Mouse (Mus musculus): ENCODE results near the gene Sik1. TPM values are rescaled to one million over a fixed set of nuclear protein-coding genes. Genes with fewer than 3 reads are reported as not detected.

Sik1 gene
- polyA plus RNA-seq, 2 experiments: 19.9 to 26.9 TPM

- Histone ChIP-seq H3K9ac (ENCODE audit: low read depth, low read length, severe bottlenecking) (no peak overlapping the region), H3K27me3 (ENCODE audit: control insufficient read depth, insufficient read depth, low read length) (no peaks in the 10 kb centered on the region), H3K4me3 (replicated peaks; ENCODE audit: low read length) (no peak overlapping the region), H3K4me2 (replicated peaks; ENCODE audit: low read depth, low read length, severe bottlenecking) (no peak overlapping the region), H3K9me3 (ENCODE audit: control insufficient read depth, low read length) (no peaks in the 10 kb centered on the region), H3K36me3 (ENCODE audit: control insufficient read depth, insufficient read depth, low read length) (peaks cover 33% of the 10 kb centered on the region), H3K4me1 (ENCODE audit: control insufficient read depth, insufficient read depth, low read length) (no peaks in the 10 kb centered on the region), H3K27ac (replicated peaks; ENCODE audit: low read depth, low read length) (no peak overlapping the region)
- peak; percentile 55 for DNase-seq (ENCODE audit: low spot score)
- no peak for ATAC-seq (ENCODE audit: low FRiP score, low read depth)
- 60% methylated on average over 17 of the region's 18 CpGs for WGBS
- no peak for TF ChIP-seq POLR2A (IDR thresholded peaks at IDR 0.05; ENCODE audit: borderline replicate concordance, extremely low read depth, insufficient read depth, insufficient read length)
Measured at GRCm38 (mm10) chr17:31841842-31842611, 13.6 kb downstream of the Sik1 start.

GRCm38 (mm10) chr17:31841453-31841841, 14.2 kb downstream of the Sik1 start:
- WGBS: 74% methylated on average over 3 of the region's 3 CpGs
- TF ChIP-seq POLR2A (IDR thresholded peaks at IDR 0.05; ENCODE audit: borderline replicate concordance, extremely low read depth, insufficient read depth, insufficient read length): no peak

GRCm38 (mm10) chr17:31840423-31841003, 15.1 kb downstream of the Sik1 start:
- DNase-seq (ENCODE audit: low spot score): no peak
- no peak for TF ChIP-seq POLR2A (IDR thresholded peaks at IDR 0.05; ENCODE audit: borderline replicate concordance, extremely low read depth, insufficient read depth, insufficient read length)
- WGBS: 83% methylated on average over 6 of the region's 6 CpGs
- peaks cover 18% of the 10 kb centered on the region for H3K36me3 ChIP-seq (ENCODE audit: control insufficient read depth, insufficient read depth, low read length)
- H3K4me3 ChIP-seq (replicated peaks; ENCODE audit: low read length): no peak overlapping the region
- H3K27me3 ChIP-seq (ENCODE audit: control insufficient read depth, insufficient read depth, low read length): no peaks in the 10 kb centered on the region
- no peaks in the 10 kb centered on the region for H3K4me1 ChIP-seq (ENCODE audit: control insufficient read depth, insufficient read depth, low read length)
- no peak overlapping the region for H3K9ac ChIP-seq (ENCODE audit: low read depth, low read length, severe bottlenecking)
- no peak overlapping the region for H3K27ac ChIP-seq (replicated peaks; ENCODE audit: low read depth, low read length)
- no peaks in the 10 kb centered on the region for H3K9me3 ChIP-seq (ENCODE audit: control insufficient read depth, low read length)
- H3K4me2 ChIP-seq (replicated peaks; ENCODE audit: low read depth, low read length, severe bottlenecking): no peak overlapping the region
- ATAC-seq (ENCODE audit: low FRiP score, low read depth): no peak

More at GRCm38 (mm10) chr17:31841453-31841841, 14.2 kb downstream of the Sik1 start:
- Histone ChIP-seq H3K4me1 (ENCODE audit: control insufficient read depth, insufficient read depth, low read length) (no peaks in the 10 kb centered on the region), H3K27ac (replicated peaks; ENCODE audit: low read depth, low read length) (no peak overlapping the region), H3K9ac (ENCODE audit: low read depth, low read length, severe bottlenecking) (no peak overlapping the region), H3K4me2 (replicated peaks; ENCODE audit: low read depth, low read length, severe bottlenecking) (no peak overlapping the region), H3K36me3 (ENCODE audit: control insufficient read depth, insufficient read depth, low read length) (peaks cover 27% of the 10 kb centered on the region), H3K27me3 (ENCODE audit: control insufficient read depth, insufficient read depth, low read length) (no peaks in the 10 kb centered on the region), H3K9me3 (ENCODE audit: control insufficient read depth, low read length) (no peaks in the 10 kb centered on the region), H3K4me3 (replicated peaks; ENCODE audit: low read length) (no peak overlapping the region)
- ATAC-seq (ENCODE audit: low FRiP score, low read depth): no peak
- no peak for DNase-seq (ENCODE audit: low spot score)

GRCm38 (mm10) chr17:31836772-31837171, 18.8 kb downstream of the Sik1 start:
- Histone ChIP-seq H3K4me2 (replicated peaks; ENCODE audit: low read depth, low read length, severe bottlenecking) (no peak overlapping the region), H3K27me3 (ENCODE audit: control insufficient read depth, insufficient read depth, low read length) (no peaks in the 10 kb centered on the region), H3K9ac (ENCODE audit: low read depth, low read length, severe bottlenecking) (no peak overlapping the region), H3K36me3 (ENCODE audit: control insufficient read depth, insufficient read depth, low read length) (no peaks in the 10 kb centered on the region), H3K4me3 (replicated peaks; ENCODE audit: low read length) (no peak overlapping the region), H3K4me1 (ENCODE audit: control insufficient read depth, insufficient read depth, low read length) (peaks cover 9% of the 10 kb centered on the region), H3K9me3 (ENCODE audit: control insufficient read depth, low read length) (no peaks in the 10 kb centered on the region), H3K27ac (replicated peaks; ENCODE audit: low read depth, low read length) (no peak overlapping the region)
- no peak for TF ChIP-seq POLR2A (IDR thresholded peaks at IDR 0.05; ENCODE audit: borderline replicate concordance, extremely low read depth, insufficient read depth, insufficient read length)
- DNase-seq (ENCODE audit: low spot score): no peak
- 84% methylated on average over 7 of the region's 7 CpGs for WGBS
- ATAC-seq (ENCODE audit: low FRiP score, low read depth): no peak

GRCm38 (mm10) chr17:31836264-31836607, 19.4 kb downstream of the Sik1 start:
- WGBS: 88% methylated on average over 2 of the region's 2 CpGs
- H3K27ac ChIP-seq (replicated peaks; ENCODE audit: low read depth, low read length): no peak overlapping the region
- H3K27me3 ChIP-seq (ENCODE audit: control insufficient read depth, insufficient read depth, low read length): no peaks in the 10 kb centered on the region
- DNase-seq (ENCODE audit: low spot score) (no peak), ATAC-seq (ENCODE audit: low FRiP score, low read depth) (no peak)
- no peaks in the 10 kb centered on the region for H3K9me3 ChIP-seq (ENCODE audit: control insufficient read depth, low read length)
- H3K4me3 ChIP-seq (replicated peaks; ENCODE audit: low read length): no peak overlapping the region
- H3K4me1 ChIP-seq (ENCODE audit: control insufficient read depth, insufficient read depth, low read length): peaks cover 14% of the 10 kb centered on the region
- no peak overlapping the region for H3K9ac ChIP-seq (ENCODE audit: low read depth, low read length, severe bottlenecking)
- no peak overlapping the region for H3K4me2 ChIP-seq (replicated peaks; ENCODE audit: low read depth, low read length, severe bottlenecking)
- TF ChIP-seq POLR2A (IDR thresholded peaks at IDR 0.05; ENCODE audit: borderline replicate concordance, extremely low read depth, insufficient read depth, insufficient read length): no peak
- H3K36me3 ChIP-seq (ENCODE audit: control insufficient read depth, insufficient read depth, low read length): no peaks in the 10 kb centered on the region

All from limb, embryonic 14.5 days (tissue).